Mouse (Mus musculus) thymus, adult 2 months (tissue): ENCODE measurements around the gene Stam. TPM values are rescaled to one million over a fixed set of nuclear protein-coding genes. Genes with fewer than 3 reads are reported as not detected.
"Not testable (repeated sequence)": the region's sequence is repeated elsewhere in the genome, so short reads cannot be mapped to it uniquely, and the experiment has no call there.

Experiments
- DNase-seq: peaks from one replicate; pipeline ENCODE4 v3.0.0; 2021
- H3K27ac ChIP-seq: fragments of 200-500 bp; 2 replicates; pipeline ENCODE4 v1.5.1; 2012; ENCODE audit warnings: low read length, control low read depth; ENCODE audit not compliant: control insufficient read depth, insufficient read depth
- H3K27me3 ChIP-seq: fragments of 200-500 bp; 2 replicates; pipeline ENCODE4 v1.6.1; 2012; ENCODE audit warnings: mild to moderate bottlenecking, low read length, moderate library complexity, mixed read lengths; ENCODE audit not compliant: control insufficient read depth, insufficient read depth
- H3K36me3 ChIP-seq: fragments of 200-500 bp; 2 replicates; pipeline ENCODE4 v1.6.1; 2012; ENCODE audit warnings: mild to moderate bottlenecking, low read length, moderate library complexity; ENCODE audit not compliant: control insufficient read depth, insufficient read depth
- H3K4me1 ChIP-seq: fragments of 200-500 bp; replicated peaks from 2 replicates; pipeline ENCODE4 v1.6.1; 2012; ENCODE audit warnings: low read length; ENCODE audit not compliant: control insufficient read depth, insufficient read depth
- H3K4me3 ChIP-seq: fragments of 200-500 bp; 2 replicates; pipeline ENCODE4 v1.5.1; 2012; ENCODE audit warnings: mild to moderate bottlenecking, low read length, control low read depth, moderate library complexity; ENCODE audit not compliant: control insufficient read depth, insufficient read depth
- CTCF ChIP-seq: fragments of 200-500 bp; IDR thresholded peaks from 2 replicates; pipeline ENCODE4 v1.5.1; 2012; ENCODE audit warnings: mild to moderate bottlenecking, control low read depth, low read length, moderate library complexity, borderline replicate concordance; ENCODE audit not compliant: control insufficient read depth, poor library complexity, insufficient read depth; ENCODE audit errors: extremely low read depth
- POLR2A ChIP-seq: fragments of 200-500 bp; IDR thresholded peaks from 2 replicates; pipeline ENCODE4 v1.6.1; 2012; ENCODE audit warnings: mild to moderate bottlenecking, low read length, control low read depth, moderate library complexity; ENCODE audit not compliant: control insufficient read depth, poor library complexity, insufficient read depth; ENCODE audit errors: extremely low read depth
- WGBS: fragments of 180-500 bp; shearing (Covaris S2); methylation state at CpG from one replicate; pipeline ENCODE4 v1.1.7; 2018; 5-methylcytosine and 5-hydroxymethylcytosine counted together
- polyA plus RNA-seq: library from polyadenylated mRNA; depleted of rRNA; stranded (reverse); fragments of >200 nt; gene quantifications from 2 replicates; pipeline ENCODE4 v1.2.3, GENCODE M21; 2012

The Stam gene
- polyA plus RNA-seq, 1 experiment = 21.1 TPM

GRCm38 (mm10) chr2:14069027-14069426 lies 4.9 kb upstream of the Stam start:
- no peak overlapping the region for H3K4me3 ChIP-seq
- H3K27me3 ChIP-seq = no peaks in the 10 kb centered on the region
- H3K4me1 ChIP-seq = no peaks in the 10 kb centered on the region
- H3K27ac ChIP-seq = no peak overlapping the region
- no peak for TF ChIP-seq CTCF
- TF ChIP-seq POLR2A = no peak
- no peak for DNase-seq
- H3K36me3 ChIP-seq = no peaks in the 10 kb centered on the region
- 90% methylated on average over 2 of the region's 2 CpGs for WGBS

- Histone ChIP-seq H3K4me1 (peaks cover 2% of the 10 kb centered on the region; the same call in 1 of the 2 replicates), H3K27ac (no peak overlapping the region), H3K27me3 (no peaks in the 10 kb centered on the region), H3K4me3 (no peak overlapping the region), H3K36me3 (no peaks in the 10 kb centered on the region)
- DNase-seq = no peak
- TF ChIP-seq POLR2A (no peak), CTCF (no peak)
- WGBS = 90% methylated on average over 8 of the region's 8 CpGs
These were observed 3.4 kb upstream of the Stam start for GRCm38 (mm10) chr2:14070466-14070865.

DNA sequence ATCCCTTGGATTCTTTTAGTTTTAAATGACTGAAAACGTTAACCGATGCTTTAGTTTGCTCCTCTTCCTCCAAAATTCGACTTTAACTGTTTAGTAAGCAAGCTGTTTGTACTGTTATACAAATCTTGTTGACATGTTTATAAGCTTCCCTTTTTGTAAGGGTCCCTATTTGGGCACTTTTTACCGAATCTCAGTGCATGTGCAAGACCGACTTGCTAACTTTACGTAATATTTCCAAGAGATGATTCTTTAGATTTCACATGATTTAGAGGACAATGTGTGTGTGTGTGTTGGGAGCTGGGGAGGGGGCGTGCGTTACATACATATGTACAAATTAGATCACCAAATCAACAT lies 913 bp upstream of the Stam start:
- H3K4me1 ChIP-seq = peaks cover 2% of the 10 kb centered on the region; the same call in 1 of the 2 replicates
- H3K4me3 ChIP-seq = no peak overlapping the region
- H3K27me3 ChIP-seq = no peaks in the 10 kb centered on the region
- H3K36me3 ChIP-seq = no peaks in the 10 kb centered on the region
- no peak for DNase-seq
- 18% methylated on average over 8 of the region's 8 CpGs for WGBS
- TF ChIP-seq POLR2A (no peak), CTCF (no peak)
- H3K27ac ChIP-seq = no peak overlapping the region; the same call in 1 of the 2 replicates

- Histone ChIP-seq H3K4me3 (peak overlapping the region; percentile 81), H3K4me1 (peaks cover 6% of the 10 kb centered on the region), H3K36me3 (no peaks in the 10 kb centered on the region), H3K27ac (peak overlapping the region; percentile 39), H3K27me3 (no peaks in the 10 kb centered on the region)
- 1% methylated on average over 38 of the region's 38 CpGs for WGBS
- no peak for DNase-seq
- TF ChIP-seq CTCF = no peak
- TF ChIP-seq POLR2A = no peak
These were observed 463 bp downstream of the Stam start for GRCm38 (mm10) chr2:14074221-14074901.

- 19% methylated on average over 9 of the region's 9 CpGs for WGBS
- H3K4me3 ChIP-seq, H3K27ac ChIP-seq, H3K36me3 ChIP-seq, H3K4me1 ChIP-seq, H3K27me3 ChIP-seq: not testable (repeated sequence)
- DNase-seq = peak; percentile 75
These were observed 4.6 kb downstream of the Stam start for GRCm38 (mm10) chr2:14078527-14078926.

GRCm38 (mm10) chr2:14100533-14100932 lies 26.6 kb downstream of the Stam start:
- TF ChIP-seq POLR2A (no peak), CTCF (no peak)
- Histone ChIP-seq H3K27me3 (no peaks in the 10 kb centered on the region), H3K27ac (no peak overlapping the region), H3K36me3 (peaks cover 6% of the 10 kb centered on the region), H3K4me1 (no peaks in the 10 kb centered on the region), H3K4me3 (no peak overlapping the region)
- no peak for DNase-seq

GRCm38 (mm10) chr2:14102603-14103002 lies 28.7 kb downstream of the Stam start:
- H3K36me3 ChIP-seq = peaks cover 6% of the 10 kb centered on the region
- no peak overlapping the region for H3K4me3 ChIP-seq
- DNase-seq = no peak
- no peak overlapping the region for H3K27ac ChIP-seq
- H3K27me3 ChIP-seq = no peaks in the 10 kb centered on the region
- no peaks in the 10 kb centered on the region for H3K4me1 ChIP-seq
- WGBS = 95% methylated on average over 2 of the region's 2 CpGs
- TF ChIP-seq CTCF = no peak
- no peak for TF ChIP-seq POLR2A
